Mouse (Mus musculus) megakaryocyte, embryonic 14.5 days (primary cell): ENCODE measurements around the gene Gpx8.

Experiments
- FLI1 ChIP-seq: IDR thresholded peaks from 2 replicates; pipeline ENCODE4 v1.6.1; 2012; ENCODE audit warnings: low read length, inconsistent platforms, mixed read lengths
- GATA1 ChIP-seq: IDR thresholded peaks from 3 replicates; pipeline ENCODE4 v1.6.1; 2012; ENCODE audit warnings: mixed read lengths, low read length, inconsistent platforms, borderline replicate concordance

GRCm38 (mm10) chr13:112994191-112994590, 52.0 kb downstream of the Gpx8 start:
- no peak for TF ChIP-seq GATA1
- TF ChIP-seq FLI1, result no peak
